Mouse (Mus musculus): ENCODE measurements around the gene Lclat1. TPM values are rescaled to one million over a fixed set of nuclear protein-coding genes. Genes with fewer than 3 reads are reported as not detected.
A peak's percentile ranks its signal among the peaks of the same experiment; 100 is the strongest.

The Lclat1 gene
- total and polyA plus RNA-seq, 3 experiments: 6.3 to 9.6 (median 7.0) TPM

GRCm38 (mm10) chr17:73174083-73174562 is 66.3 kb downstream of the Lclat1 start:
- no peaks in the 10 kb centered on the region for H3K79me2 ChIP-seq (replicated peaks; ENCODE audit: control insufficient read depth, extremely low read depth, insufficient read depth, poor library complexity, severe bottlenecking)
- TF ChIP-seq JUN (IDR thresholded peaks at IDR 0.05; ENCODE audit: insufficient read depth, low read depth, low read length) (0 out of 2 replicates have a peak, but pooled peaks have one; percentile 4), PAX5 (IDR thresholded peaks at IDR 0.05; ENCODE audit: low read length) (no peak), RAD21 (IDR thresholded peaks at IDR 0.05; ENCODE audit: low read depth, low read length) (peak; percentile 79), MAFK (IDR thresholded peaks at IDR 0.05; ENCODE audit: insufficient replicate concordance, low read length) (no peak), KAT2A (IDR thresholded peaks at IDR 0.05; ENCODE audit: insufficient replicate concordance, low read length) (no peak), E2F4 (IDR thresholded peaks at IDR 0.05; ENCODE audit: insufficient replicate concordance, low read depth, low read length) (no peak), CHD1 (IDR thresholded peaks at IDR 0.05; ENCODE audit: low read depth, low read length) (no peak), USF1 (IDR thresholded peaks at IDR 0.05; ENCODE audit: low read depth, low read length) (no peak), NELFE (IDR thresholded peaks at IDR 0.05; ENCODE audit: low read depth, low read length) (no peak; the same call in 1 of the 2 replicates), ZC3H11A (IDR thresholded peaks at IDR 0.05; ENCODE audit: low read depth, low read length) (peak; percentile 47; the same call in 1 of the 2 replicates), RCOR1 (conservative IDR thresholded peaks at IDR 0.05; ENCODE audit: low read depth, low read length) (no peak), HCFC1 (IDR thresholded peaks at IDR 0.05; ENCODE audit: low read depth, low read length) (0 out of 2 replicates have a peak, but pooled peaks have one; percentile 38), GABPA (IDR thresholded peaks at IDR 0.05; ENCODE audit: insufficient replicate concordance, low read depth, low read length) (no peak), POLR2AphosphoS2 (IDR thresholded peaks at IDR 0.05; ENCODE audit: low read depth, low read length) (no peak), CTCF (conservative IDR thresholded peaks at IDR 0.05 in 1 of 2, IDR thresholded peaks at IDR 0.05 in 1 of 2; ENCODE audit: low read depth in 2 of 2, low read length in 2 of 2) (peak; percentile 73 to 96), MYC (IDR thresholded peaks at IDR 0.05; ENCODE audit: low read depth, low read length) (peak; percentile 63), ETS1 (conservative IDR thresholded peaks at IDR 0.05; ENCODE audit: low read depth, low read length) (peak; percentile 55; the same call in 1 of the 2 replicates), ZKSCAN1 (IDR thresholded peaks at IDR 0.05; ENCODE audit: borderline replicate concordance, low read depth, low read length) (no peak), SMC3 (IDR thresholded peaks at IDR 0.05; ENCODE audit: low read depth, low read length) (peak; percentile 93), USF2 (conservative IDR thresholded peaks at IDR 0.05; ENCODE audit: low read depth, low read length) (no peak), TBP (conservative IDR thresholded peaks at IDR 0.05; ENCODE audit: low read depth, low read length) (no peak), MXI1 (IDR thresholded peaks at IDR 0.05; ENCODE audit: low read depth, low read length) (peak; percentile 46; the same call in 1 of the 2 replicates), EP300 (IDR thresholded peaks at IDR 0.05; ENCODE audit: low read length) (peak; percentile 77), SIN3A (IDR thresholded peaks at IDR 0.05; ENCODE audit: low read length) (peak; percentile 46; the same call in 1 of the 2 replicates), CHD2 (IDR thresholded peaks at IDR 0.05; ENCODE audit: low read length) (no peak), POLR2A (IDR thresholded peaks at IDR 0.05; ENCODE audit: low read depth, low read length) (no peak), MEF2A (IDR thresholded peaks at IDR 0.05; ENCODE audit: borderline replicate concordance, low read depth, low read length) (peak; percentile 74; the same call in 1 of the 2 replicates), IRF4 (IDR thresholded peaks at IDR 0.05; ENCODE audit: low read depth, low read length) (peak; percentile 81), TCF12 (IDR thresholded peaks at IDR 0.05; ENCODE audit: low read depth, low read length) (peak; percentile 64; the same call in 1 of the 2 replicates), UBTF (IDR thresholded peaks at IDR 0.05; ENCODE audit: low read depth, low read length) (no peak), ZMIZ1 (IDR thresholded peaks at IDR 0.05; ENCODE audit: low read depth, low read length) (no peak), MAZ (IDR thresholded peaks at IDR 0.05; ENCODE audit: low read depth, low read length) (peak; percentile 69; the same call in 1 of the 2 replicates), MAX (IDR thresholded peaks at IDR 0.05; ENCODE audit: low read length) (no peak), JUND (conservative IDR thresholded peaks at IDR 0.05; ENCODE audit: low read depth, low read length) (peak; percentile 50; the same call in 1 of the 2 replicates), BHLHE40 (IDR thresholded peaks at IDR 0.05; ENCODE audit: low read depth, low read length) (peak; percentile 64), ELF1 (IDR thresholded peaks at IDR 0.05; ENCODE audit: low read depth, low read length) (peak; percentile 48; the same call in 1 of the 2 replicates), ZNF384 (IDR thresholded peaks at IDR 0.05; ENCODE audit: low read depth, low read length) (no peak), NRF1 (IDR thresholded peaks at IDR 0.05; ENCODE audit: low read depth, low read length) (no peak)
- H3K36me3 ChIP-seq (replicated peaks in 1 of 2; ENCODE audit: control insufficient read depth in 1 of 2, insufficient read depth in 1 of 2, low read length in 1 of 2): peaks cover 0 to 10% of the 10 kb centered on the region in 2 experiments
- peak; percentile 90 for DNase-seq (ENCODE audit: extremely low read depth)
- peak overlapping the region; percentile 32 for H3K4me2 ChIP-seq (ENCODE audit: insufficient read depth, low read depth, poor library complexity, severe bottlenecking)
- no peak overlapping the region for H3K4me3 ChIP-seq (replicated peaks in 1 of 3; ENCODE audit: low read depth in 2 of 3, low read length in 2 of 3, poor library complexity in 1 of 3)
- H3K4me1 ChIP-seq (ENCODE audit: control insufficient read depth in 1 of 2, insufficient read depth in 2 of 2): peaks cover 8 to 26% of the 10 kb centered on the region in 2 experiments; a peak in 3 of 4 replicates
- no peaks in the 10 kb centered on the region for H3K9me3 ChIP-seq (replicated peaks; ENCODE audit: low read length)
- dilution Hi-C loops (cut with MboI; ENCODE audit: extremely low pct_ligation_motif_present, extremely low pct_unique_long_range_greater_than_20kb, low sequenced_read_pairs) (no loop called here), in situ Hi-C loops (cut with MboI; ENCODE audit: low pct_ligation_motif_present, low pct_unique_long_range_greater_than_20kb, low sequenced_read_pairs) (no loop called here)
- H3K9ac ChIP-seq (ENCODE audit: insufficient read depth, low read depth): no peak overlapping the region
- H3K27me3 ChIP-seq (replicated peaks): no peaks in the 10 kb centered on the region
- H3K27ac ChIP-seq (ENCODE audit: insufficient read depth, low read depth): no peak overlapping the region

Data from CH12.LX (cell line).